Mouse (Mus musculus) cerebellum, adult 2 months (tissue): ENCODE results near the gene Lmbrd2.

Experiments
- CTCF ChIP-seq: fragments of 200-500 bp; IDR thresholded peaks from 2 replicates; pipeline ENCODE4 v1.5.1; 2011; ENCODE audit warnings: low read depth, mild to moderate bottlenecking, control low read depth, low read length, moderate library complexity, borderline replicate concordance; ENCODE audit not compliant: insufficient read depth
- POLR2A ChIP-seq: fragments of 200-500 bp; IDR thresholded peaks from 2 replicates; pipeline ENCODE4 v1.6.1; 2011; ENCODE audit warnings: low read length, control low read depth, borderline replicate concordance; ENCODE audit not compliant: insufficient read depth

DNA sequence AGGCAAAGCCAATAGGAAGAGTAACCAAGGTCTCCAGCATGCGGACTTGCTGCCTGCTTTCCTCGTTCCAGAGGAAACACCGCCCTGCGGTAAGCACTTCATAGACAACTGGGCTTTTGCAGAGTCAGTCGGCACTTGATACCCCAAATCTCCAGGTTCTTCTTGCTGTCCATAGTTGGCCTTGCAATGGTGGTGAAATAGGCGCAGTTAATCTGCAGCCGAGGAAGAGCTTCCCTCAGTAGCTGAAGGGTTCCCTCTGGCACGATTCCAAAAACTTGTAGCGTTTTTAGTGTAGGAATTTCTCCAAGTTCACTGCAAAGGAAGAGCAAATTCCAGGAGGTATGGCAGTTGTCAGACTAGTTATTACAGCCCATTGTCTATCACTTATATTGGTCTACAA, 26.8 kb upstream of the Lmbrd2 start:
- TF ChIP-seq CTCF (no peak), POLR2A (no peak)
